Mouse (Mus musculus) cerebral cortex, adult 2 months (tissue): ENCODE measurements around the gene 4933405O20Rik.

Experiments used
- WGBS: fragments of 180-500 bp; shearing (Covaris S2); methylation state at CpG from one replicate; pipeline ENCODE4 v1.1.7; 2018; 5-methylcytosine and 5-hydroxymethylcytosine counted together

Gene 4933405O20Rik

DNA sequence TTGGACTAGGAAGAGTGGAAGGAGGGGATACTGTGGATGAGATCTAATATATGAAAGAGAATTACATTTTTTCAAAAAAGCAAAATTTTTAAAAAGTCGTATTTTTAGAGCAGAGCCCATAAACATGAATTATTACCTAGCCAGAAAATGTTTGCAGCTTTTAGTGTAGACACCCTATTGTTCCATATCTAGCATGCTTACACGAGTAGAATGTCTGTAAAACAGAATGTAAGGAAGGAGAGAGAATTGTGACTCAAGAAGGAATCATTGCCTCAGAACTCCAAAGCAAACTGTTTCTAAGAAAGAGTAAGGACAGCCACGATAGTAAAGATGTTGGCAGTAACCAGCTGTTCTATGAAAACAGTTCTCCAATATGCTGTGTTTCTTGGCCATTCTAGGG is at the start of gene 4933405O20Rik:
Gene 4933405O20Rik, plus strand, starts transcription at position 301 of the 400 bp plus-strand sequence.
- 66% methylated on average over 3 of the region's 3 CpGs for WGBS

DNA sequence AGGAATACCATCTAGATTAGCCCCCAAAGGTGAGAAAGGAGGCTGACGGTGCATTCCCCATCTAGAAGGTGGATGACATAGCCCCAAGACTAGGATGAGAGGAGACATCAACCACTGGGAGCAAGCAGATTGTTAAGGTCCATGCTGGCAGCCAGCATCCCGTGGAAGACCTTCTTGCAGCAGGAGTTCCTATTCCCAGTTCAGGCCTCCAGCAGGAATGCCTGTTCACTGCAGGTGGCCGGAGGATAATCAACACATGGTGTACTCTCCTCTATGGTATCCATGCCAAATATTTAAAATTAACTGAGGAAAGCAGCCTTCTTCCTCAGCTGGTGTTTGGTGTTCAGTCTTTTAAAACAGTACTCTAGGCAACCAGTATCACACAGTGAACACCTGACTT is 49.4 kb upstream of the 4933405O20Rik start:
- 62% methylated on average over 3 of the region's 3 CpGs for WGBS

DNA sequence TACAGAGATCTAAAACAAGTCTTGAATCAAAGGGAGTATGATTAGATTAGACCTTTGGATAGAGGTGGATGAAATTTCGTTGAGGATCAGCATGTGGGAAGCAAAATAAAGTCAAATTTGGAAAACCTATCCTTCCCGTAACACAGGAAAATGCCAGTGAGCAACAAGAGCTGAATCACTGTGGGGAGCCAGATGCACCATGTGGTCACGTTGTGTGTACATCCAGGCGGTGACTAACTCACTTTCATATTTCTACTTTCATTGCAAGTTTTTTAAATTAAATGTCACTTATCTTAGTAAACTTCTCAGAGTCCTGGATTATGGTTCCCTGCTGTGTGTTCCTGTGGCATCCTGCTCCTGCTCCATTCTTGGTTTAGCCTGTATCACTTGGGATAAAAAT is 47.6 kb upstream of the 4933405O20Rik start:
- 45% methylated on average over 4 of the region's 4 CpGs for WGBS

GRCm38 (mm10) chr7:50562708-50563107 is 36.3 kb upstream of the 4933405O20Rik start:
- 53% methylated on average over 3 of the region's 3 CpGs for WGBS

GRCm38 (mm10) chr7:50573841-50574240 is 25.1 kb upstream of the 4933405O20Rik start:
- WGBS: 53% methylated on average over 7 of the region's 7 CpGs

DNA sequence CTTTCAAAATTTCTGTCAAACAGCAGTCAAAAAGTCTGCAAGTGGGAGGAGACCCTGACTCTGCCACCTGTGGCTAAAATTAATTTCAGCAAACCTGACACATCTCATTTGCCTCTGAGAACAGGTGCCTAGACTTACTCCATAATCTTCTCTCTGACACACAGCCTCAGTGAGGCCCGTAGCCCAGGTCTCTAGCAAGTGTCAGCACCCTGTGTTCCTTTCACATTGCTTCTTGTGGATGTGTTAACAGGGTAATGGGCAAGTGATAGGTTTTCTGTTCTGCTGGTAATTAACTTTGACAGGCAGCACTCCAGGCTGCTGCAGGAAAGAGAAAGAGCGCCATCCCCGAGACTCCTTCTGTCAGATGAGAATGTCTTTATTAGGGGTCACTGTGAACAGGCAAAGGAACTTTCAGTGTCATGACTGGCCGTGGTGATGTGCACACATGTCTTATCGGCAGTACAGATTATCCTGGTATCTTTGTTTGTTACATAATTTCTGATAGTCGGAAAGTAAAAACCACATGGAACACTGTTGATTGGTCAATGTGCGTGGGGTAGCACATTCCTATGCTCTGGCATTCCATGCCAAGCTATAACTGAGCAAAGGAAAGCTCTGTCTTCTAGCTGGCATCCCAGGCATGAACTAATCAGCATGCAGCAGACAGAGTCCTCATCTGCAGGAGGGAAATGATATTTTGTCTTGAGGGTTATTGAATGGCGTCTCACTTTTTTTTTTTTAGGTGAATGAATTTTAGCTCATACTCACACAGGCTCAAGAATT is 10.2 kb upstream of the 4933405O20Rik start:
- WGBS: 81% methylated on average over 8 of the region's 8 CpGs

DNA sequence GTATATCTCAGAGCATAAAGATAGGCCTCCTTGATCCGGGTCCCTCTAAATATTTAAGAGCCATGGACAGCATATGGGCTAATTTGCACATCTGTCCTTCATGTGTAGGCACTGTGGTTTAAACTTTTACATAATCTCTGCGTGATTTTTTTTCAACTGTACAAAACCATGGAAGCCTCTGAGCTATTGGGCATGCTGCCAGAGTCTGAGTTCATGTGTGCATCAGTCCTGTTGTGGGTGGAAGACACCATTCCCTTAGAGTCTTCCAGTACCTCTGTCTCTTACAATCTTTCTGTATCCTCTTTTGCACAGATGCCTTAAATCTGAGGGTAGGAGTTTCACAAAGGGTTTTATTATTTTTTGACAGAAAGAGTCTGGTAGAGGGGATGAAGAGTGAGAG is 15.1 kb downstream of the 4933405O20Rik start:
- WGBS: 41% methylated on average over 2 of the region's 2 CpGs

DNA sequence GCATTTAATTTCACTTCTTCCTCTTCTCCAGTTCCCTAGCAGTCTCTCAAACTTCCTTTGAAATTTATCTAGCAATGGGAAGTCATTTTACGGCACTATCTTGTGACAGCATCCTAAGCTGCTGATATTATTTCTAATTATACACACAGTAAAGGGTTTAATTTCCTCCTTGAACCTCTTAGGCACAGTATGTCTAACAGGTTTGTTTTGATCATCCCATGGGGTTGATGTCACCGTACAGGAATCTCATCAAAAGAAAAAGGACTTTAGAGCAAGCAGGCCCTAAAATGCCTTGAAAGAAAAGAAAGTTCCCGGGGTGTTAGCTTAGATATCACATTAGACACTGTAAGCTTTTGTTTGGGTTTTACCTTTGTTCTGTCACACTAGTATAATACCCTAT is 30.2 kb downstream of the 4933405O20Rik start:
- 66% methylated on average over 3 of the region's 3 CpGs for WGBS

DNA sequence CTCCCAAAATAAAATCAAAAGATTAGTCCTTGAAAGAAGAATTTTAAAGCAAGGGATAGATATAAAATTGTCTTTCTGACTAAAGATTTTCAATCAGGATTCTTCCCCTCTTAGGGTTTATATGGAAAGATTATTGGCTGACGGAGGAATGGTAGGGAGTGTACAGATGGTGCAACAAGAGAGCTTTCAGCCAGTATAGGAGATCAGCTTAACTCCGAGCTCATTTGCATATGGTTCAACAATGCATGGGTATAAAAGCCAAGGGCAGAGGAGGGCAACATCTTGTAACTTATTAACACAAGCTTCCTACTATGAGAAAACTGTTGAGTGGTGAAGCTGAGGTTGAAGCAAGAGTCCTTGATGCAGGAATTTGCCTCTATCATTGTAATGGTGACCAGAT is 34.2 kb downstream of the 4933405O20Rik start:
- WGBS: 71% methylated on average over 2 of the region's 2 CpGs
